Mouse (Mus musculus) CH12.LX (cell line): Measurements from ENCODE around the gene Cdk9. TPM values are rescaled to one million over a fixed set of nuclear protein-coding genes. Genes with fewer than 3 reads are reported as not detected.

Experiments used
- DNase-seq: peaks from one replicate; pipeline ENCODE4 v3.0.0-alpha.2; 2013; ENCODE audit errors: extremely low read depth
- H3K27ac ChIP-seq: 2 replicates; pipeline ENCODE4 v1.5.1; 2012; ENCODE audit warnings: low read depth, mild to moderate bottlenecking, control low read depth, moderate library complexity; ENCODE audit not compliant: insufficient read depth
- H3K27me3 ChIP-seq: replicated peaks from 2 replicates; pipeline ENCODE3; 2012; ENCODE audit warnings: inconsistent platforms
- H3K36me3 ChIP-seq, 2 experiments: replicated peaks in 1 of 2; 2 replicates each; pipeline versions ENCODE3 to v1.6.1; 2012; ENCODE audit warnings: inconsistent platforms in 1 of 2, low read length in 1 of 2, mild to moderate bottlenecking in 1 of 2, mixed read lengths in 1 of 2, moderate library complexity in 1 of 2; ENCODE audit not compliant: control insufficient read depth in 1 of 2, insufficient read depth in 1 of 2
- H3K4me1 ChIP-seq, 2 experiments: 2 replicates each; pipeline ENCODE4 v1.6.1; 2012; ENCODE audit warnings: inconsistent platforms in 1 of 2, moderate library complexity in 1 of 2; ENCODE audit not compliant: insufficient read depth in 2 of 2, control insufficient read depth in 1 of 2
- H3K4me2 ChIP-seq: 2 replicates; pipeline ENCODE4 v1.6.1; 2012; ENCODE audit warnings: low read depth, mild to moderate bottlenecking, control low read depth; ENCODE audit not compliant: poor library complexity, insufficient read depth, severe bottlenecking
- H3K4me3 ChIP-seq, 3 experiments: fragments of 150-350 bp in 1 of 3; sonication (generic) in 1 of 3; replicated peaks in 1 of 3; 2 replicates each; pipeline versions ENCODE3 to v1.5.1; 2011 to 2012; ENCODE audit warnings: low read depth in 2 of 3, low read length in 2 of 3, mild to moderate bottlenecking in 2 of 3, moderate library complexity in 2 of 3, control low read depth in 1 of 3, improper control_type of control experiment in 1 of 3, inconsistent platforms in 1 of 3, mixed read lengths in 1 of 3; ENCODE audit not compliant: poor library complexity in 1 of 3
- H3K79me2 ChIP-seq: replicated peaks from 2 replicates; pipeline ENCODE4 v1.6.1; 2012; ENCODE audit warnings: mild to moderate bottlenecking, moderate library complexity; ENCODE audit not compliant: control insufficient read depth, poor library complexity, insufficient read depth, severe bottlenecking; ENCODE audit errors: extremely low read depth
- H3K9ac ChIP-seq: 2 replicates; pipeline ENCODE4 v1.6.1; 2012; ENCODE audit warnings: low read depth, mild to moderate bottlenecking, control low read depth, moderate library complexity; ENCODE audit not compliant: insufficient read depth
- H3K9me3 ChIP-seq: replicated peaks from 2 replicates; pipeline ENCODE3; 2012; ENCODE audit warnings: low read length, inconsistent platforms, mixed read lengths
- BHLHE40 ChIP-seq: IDR thresholded peaks from 2 replicates; pipeline ENCODE4 v1.6.1; 2011; ENCODE audit warnings: mild to moderate bottlenecking, low read depth, low read length, improper control_type of control experiment
- CHD1 ChIP-seq: IDR thresholded peaks from 2 replicates; pipeline ENCODE4 v1.6.1; 2012; ENCODE audit warnings: low read depth, low read length, improper control_type of control experiment, inconsistent platforms
- CTCF ChIP-seq, 2 experiments: IDR thresholded peaks in 1 of 2; conservative IDR thresholded peaks in 1 of 2; 2 replicates each; pipeline ENCODE4 v1.5.1; 2011 to 2012; ENCODE audit warnings: low read depth in 2 of 2, low read length in 2 of 2, improper control_type of control experiment in 1 of 2, inconsistent platforms in 1 of 2, mild to moderate bottlenecking in 1 of 2, moderate library complexity in 1 of 2
- ELF1 ChIP-seq: IDR thresholded peaks from 2 replicates; pipeline ENCODE4 v1.6.1; 2014; ENCODE audit warnings: low read depth, mild to moderate bottlenecking, inconsistent platforms, low read length, improper control_type of control experiment
- EP300 ChIP-seq: IDR thresholded peaks from 2 replicates; pipeline ENCODE4 v1.6.1; 2011; ENCODE audit warnings: low read length, improper control_type of control experiment
- ETS1 ChIP-seq: conservative IDR thresholded peaks from 2 replicates; pipeline ENCODE4 v1.6.1; 2012; ENCODE audit warnings: low read depth, mild to moderate bottlenecking, inconsistent platforms, low read length, improper control_type of control experiment, moderate library complexity
- GABPA ChIP-seq: IDR thresholded peaks from 2 replicates; pipeline ENCODE4 v1.6.1; 2012; ENCODE audit warnings: low read depth, low read length, improper control_type of control experiment, inconsistent platforms; ENCODE audit not compliant: insufficient replicate concordance
- KAT2A ChIP-seq: IDR thresholded peaks from 2 replicates; pipeline ENCODE4 v1.6.1; 2012; ENCODE audit warnings: low read length, improper control_type of control experiment, inconsistent platforms; ENCODE audit not compliant: insufficient replicate concordance
- MAFK ChIP-seq: IDR thresholded peaks from 2 replicates; pipeline ENCODE4 v1.6.1; 2011; ENCODE audit warnings: low read length, improper control_type of control experiment; ENCODE audit not compliant: insufficient replicate concordance
- MAX ChIP-seq: IDR thresholded peaks from 2 replicates; pipeline ENCODE4 v1.6.1; 2011; ENCODE audit warnings: low read length, improper control_type of control experiment
- MAZ ChIP-seq: IDR thresholded peaks from 2 replicates; pipeline ENCODE4 v1.6.1; 2012; ENCODE audit warnings: low read depth, mild to moderate bottlenecking, inconsistent platforms, low read length, improper control_type of control experiment, moderate library complexity
- MEF2A ChIP-seq: IDR thresholded peaks from 2 replicates; pipeline ENCODE4 v1.6.1; 2014; ENCODE audit warnings: low read depth, mild to moderate bottlenecking, inconsistent platforms, low read length, improper control_type of control experiment, borderline replicate concordance
- MXI1 ChIP-seq: IDR thresholded peaks from 2 replicates; pipeline ENCODE4 v1.6.1; 2011; ENCODE audit warnings: mild to moderate bottlenecking, low read depth, low read length, improper control_type of control experiment
- NELFE ChIP-seq: IDR thresholded peaks from 2 replicates; pipeline ENCODE4 v1.6.1; 2011; ENCODE audit warnings: low read depth, low read length, improper control_type of control experiment
- PAX5 ChIP-seq: IDR thresholded peaks from 2 replicates; pipeline ENCODE4 v1.6.1; 2012; ENCODE audit warnings: low read length, inconsistent platforms, mixed read lengths
- POLR2AphosphoS2 ChIP-seq: IDR thresholded peaks from 2 replicates; pipeline ENCODE4 v1.6.1; 2011; ENCODE audit warnings: low read depth, low read length, improper control_type of control experiment
- RAD21 ChIP-seq: IDR thresholded peaks from 2 replicates; pipeline ENCODE4 v1.6.1; 2011; ENCODE audit warnings: low read depth, mild to moderate bottlenecking, low read length, improper control_type of control experiment, moderate library complexity
- SIN3A ChIP-seq: IDR thresholded peaks from 2 replicates; pipeline ENCODE4 v1.6.1; 2012; ENCODE audit warnings: low read length, improper control_type of control experiment, inconsistent platforms
- TBP ChIP-seq: conservative IDR thresholded peaks from 2 replicates; pipeline ENCODE4 v1.6.1; 2011; ENCODE audit warnings: low read depth, low read length, improper control_type of control experiment
- UBTF ChIP-seq: IDR thresholded peaks from 2 replicates; pipeline ENCODE4 v1.6.1; 2012; ENCODE audit warnings: low read depth, mild to moderate bottlenecking, inconsistent platforms, low read length, improper control_type of control experiment, moderate library complexity
- USF1 ChIP-seq: IDR thresholded peaks from 2 replicates; pipeline ENCODE4 v1.6.1; 2014; ENCODE audit warnings: low read depth, mild to moderate bottlenecking, inconsistent platforms, low read length, improper control_type of control experiment
- ZC3H11A ChIP-seq: IDR thresholded peaks from 2 replicates; pipeline ENCODE4 v1.6.1; 2012; ENCODE audit warnings: low read depth, mild to moderate bottlenecking, inconsistent platforms, low read length, improper control_type of control experiment
- ZMIZ1 ChIP-seq: IDR thresholded peaks from 2 replicates; pipeline ENCODE4 v1.6.1; 2012; ENCODE audit warnings: low read depth, mild to moderate bottlenecking, inconsistent platforms, low read length, improper control_type of control experiment
- dilution Hi-C: fragments of 300-500 bp; cut with MboI; formaldehyde crosslinking; loops from 2 replicates; pipeline ENCODE4 v1.14.3; 2020; ENCODE audit warnings: low sequenced_read_pairs; ENCODE audit not compliant: extremely low pct_unique_long_range_greater_than_20kb, extremely low pct_ligation_motif_present
- in situ Hi-C: fragments of 300-500 bp; cut with MboI; formaldehyde crosslinking; loops from 3 replicates; pipeline ENCODE4 v1.14.3; 2019; ENCODE audit warnings: low sequenced_read_pairs, low pct_ligation_motif_present, low pct_unique_long_range_greater_than_20kb, mixed read lengths
- polyA plus RNA-seq: library from polyadenylated mRNA; unstranded; fragments of >175 nt; gene quantifications from 2 replicates; pipeline ENCODE4 v1.2.1, GENCODE M21; 2012; ENCODE audit warnings: low read depth; ENCODE audit not compliant: insufficient read length
- total RNA-seq, 2 experiments: library from RNA; depleted of rRNA; stranded (reverse); fragments of 300-350 nt in 1 of 2; fragments of >200 nt in 1 of 2; gene quantifications; 2 replicates each; pipeline ENCODE4 v1.2.3; 2012 to 2014

The Cdk9 gene
- total and polyA plus RNA-seq, 3 experiments, result 41.7 to 136 (median 73.7) TPM

GRCm38 (mm10) chr2:32734933-32735332, 22.1 kb upstream of the Cdk9 start:
- no peaks in the 10 kb centered on the region for H3K9me3 ChIP-seq
- TF ChIP-seq ZC3H11A, result no peak
- no peak for TF ChIP-seq TBP
- no peak for TF ChIP-seq GABPA
- TF ChIP-seq USF1, result no peak
- in situ Hi-C loops (no loop called here), dilution Hi-C loops (no loop called here)
- H3K79me2 ChIP-seq, result no peaks in the 10 kb centered on the region
- peaks cover 4 to 47% of the 10 kb centered on the region in 2 experiments; a peak in 3 of 4 replicates for H3K4me1 ChIP-seq
- no peak for DNase-seq
- H3K9ac ChIP-seq, result no peak overlapping the region
- no peak overlapping the region for H3K27ac ChIP-seq
- no peaks in the 10 kb centered on the region for H3K27me3 ChIP-seq
- no peak overlapping the region for H3K4me3 ChIP-seq
- peaks cover 10 to 90% of the 10 kb centered on the region in 2 experiments for H3K36me3 ChIP-seq
- no peak overlapping the region for H3K4me2 ChIP-seq

DNA sequence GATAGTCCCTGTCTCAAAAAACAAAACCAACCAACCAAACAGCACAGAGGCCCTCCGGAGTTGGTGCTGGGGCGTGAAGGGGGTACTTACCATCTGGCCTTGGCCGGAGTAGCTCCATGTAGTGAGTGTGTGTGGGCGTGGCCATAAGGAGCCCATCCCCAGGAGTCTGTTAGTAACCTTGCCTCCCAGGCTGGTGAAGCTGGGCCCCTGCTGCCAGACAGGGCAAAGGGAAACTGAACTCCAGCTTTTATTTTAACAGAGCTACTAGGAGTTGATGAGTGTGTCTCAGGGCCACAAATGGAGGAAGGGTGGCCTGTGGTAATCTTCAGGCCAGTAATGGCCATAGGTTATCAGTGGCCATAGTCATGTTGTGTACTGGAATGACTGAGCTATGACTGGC, 21.6 kb upstream of the Cdk9 start:
- Histone ChIP-seq H3K36me3 (peaks cover 12 to 90% of the 10 kb centered on the region in 2 experiments), H3K4me2 (no peak overlapping the region), H3K9ac (no peak overlapping the region), H3K4me1 (peaks cover 4 to 49% of the 10 kb centered on the region in 2 experiments; a peak in 3 of 4 replicates), H3K9me3 (no peaks in the 10 kb centered on the region), H3K27ac (no peak overlapping the region), H3K27me3 (no peaks in the 10 kb centered on the region), H3K4me3 (no peak overlapping the region), H3K79me2 (no peaks in the 10 kb centered on the region)
- DNase-seq, result no peak
- TF ChIP-seq RAD21 (no peak), NELFE (no peak), BHLHE40 (no peak), ELF1 (no peak), CTCF (conservative IDR thresholded peaks at IDR 0.05 in 1 of 2, IDR thresholded peaks at IDR 0.05 in 1 of 2; ENCODE audit: low read depth in 2 of 2, low read length in 2 of 2) (no peak), POLR2AphosphoS2 (no peak), ZMIZ1 (no peak), CHD1 (no peak)
- dilution Hi-C loops, result no loop called here
- in situ Hi-C loops, result no loop called here

DNA sequence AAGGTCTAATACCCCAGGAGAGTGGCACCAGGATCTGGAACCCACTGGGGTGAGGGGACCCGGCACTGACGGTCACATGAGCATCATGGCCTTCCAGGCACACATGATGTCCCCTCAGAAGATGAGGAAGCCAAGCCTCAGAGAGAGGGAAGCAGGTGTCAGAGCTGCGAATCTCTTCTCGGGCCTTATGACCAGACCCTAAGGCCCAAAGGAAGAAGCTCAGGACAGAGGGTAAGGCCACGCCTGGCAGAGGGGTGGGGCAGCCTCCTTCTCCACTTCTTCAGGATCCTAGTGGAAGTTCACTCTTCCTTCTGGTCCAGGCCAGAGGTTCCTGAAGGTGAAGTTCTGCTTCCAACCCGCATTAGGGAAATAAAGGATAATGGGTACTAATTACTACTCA, 19.8 kb upstream of the Cdk9 start:
- Histone ChIP-seq H3K9ac (no peak overlapping the region), H3K4me2 (no peak overlapping the region)
- TF ChIP-seq ETS1 (no peak), MXI1 (no peak), USF1 (no peak), RAD21 (no peak), BHLHE40 (no peak), SIN3A (no peak), MEF2A (no peak), PAX5 (no peak), MAZ (no peak), KAT2A (no peak), MAX (no peak), UBTF (no peak), MAFK (no peak), EP300 (no peak)
- TF ChIP-seq, all 38 proteins: peak for 0
- Histone ChIP-seq H3K27ac (no peak overlapping the region), H3K27me3 (no peaks in the 10 kb centered on the region), H3K79me2 (no peaks in the 10 kb centered on the region), H3K4me3 (no peak overlapping the region), H3K4me1 (peaks cover 7 to 65% of the 10 kb centered on the region in 2 experiments; a peak in 3 of 4 replicates), H3K36me3 (peaks cover 20 to 91% of the 10 kb centered on the region in 2 experiments), H3K9me3 (no peaks in the 10 kb centered on the region)
- DNase-seq, result no peak
- dilution Hi-C loops (no loop called here), in situ Hi-C loops (no loop called here)
